Mouse (Mus musculus): ENCODE results near the gene Gm49661.
A peak's percentile ranks its signal among the peaks of the same experiment; 100 is the strongest.

Gene Gm49661

DNA sequence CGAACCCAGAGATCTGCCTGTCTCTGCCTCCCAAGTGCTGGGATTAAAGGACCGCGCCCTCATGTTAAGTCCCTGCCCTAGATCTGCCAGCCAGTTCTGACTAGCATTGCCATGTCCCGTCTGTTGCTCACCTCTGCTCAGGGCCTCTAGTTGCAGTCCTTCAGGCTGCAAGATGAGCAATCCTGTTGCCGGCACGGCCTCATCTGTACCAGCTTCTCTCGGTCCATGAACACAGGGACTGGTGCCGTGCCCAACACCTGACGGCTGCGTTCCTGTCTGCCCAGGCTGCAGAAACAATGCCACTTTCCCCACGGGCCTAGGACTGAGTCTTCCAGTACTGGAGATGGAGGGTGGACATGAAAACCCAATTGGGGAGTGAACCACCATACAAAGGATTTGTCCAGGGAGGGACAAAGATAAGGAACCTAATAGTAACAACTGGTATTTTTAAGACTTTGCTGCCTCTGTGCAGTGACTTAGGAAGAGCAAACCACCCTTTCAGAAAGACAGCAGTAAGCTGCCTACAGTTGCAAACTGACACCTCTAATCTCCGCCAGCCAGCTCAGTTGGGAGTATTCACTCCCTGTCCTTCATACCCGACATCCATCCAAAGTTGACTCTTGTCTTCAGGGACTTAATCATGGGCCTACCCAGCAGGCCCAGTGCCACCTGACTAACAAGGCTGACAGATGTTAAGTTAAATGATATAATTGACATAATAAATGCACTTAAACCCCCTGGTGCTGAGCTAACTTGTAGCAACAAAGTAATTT, 1.5 kb downstream of the Gm49661 start:
- no peak for DNase-seq (ENCODE audit: low read depth, low spot score)

DNA sequence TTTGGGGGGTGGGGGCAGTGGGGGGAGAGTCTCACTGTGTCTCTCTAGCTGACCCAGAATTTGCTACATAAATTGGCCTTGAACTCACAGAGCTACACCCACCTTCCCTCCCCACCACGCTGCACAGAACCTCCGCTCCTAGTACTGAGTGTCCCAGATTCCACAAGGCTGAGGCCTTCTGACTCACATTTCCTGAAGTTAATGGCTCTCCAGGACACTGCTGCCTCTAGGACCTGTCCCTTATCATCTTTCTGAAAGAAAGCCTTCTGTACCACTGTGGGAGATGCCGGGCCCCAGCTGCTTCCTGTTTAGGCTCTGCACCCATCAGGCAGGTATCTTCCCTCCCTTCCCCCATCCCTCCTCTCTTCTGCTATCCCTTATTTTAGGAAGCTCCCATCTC, 2.6 kb downstream of the Gm49661 start:
- no peak for DNase-seq (ENCODE audit: low read depth, low spot score)

- no peak for DNase-seq (ENCODE audit: low read depth, low spot score)
These were observed 3.4 kb downstream of the Gm49661 start for GRCm38 (mm10) chr8:84965731-84966291.

GRCm38 (mm10) chr8:84963952-84964351, 5.3 kb downstream of the Gm49661 start:
- DNase-seq (ENCODE audit: low read depth, low spot score), result no peak

DNA sequence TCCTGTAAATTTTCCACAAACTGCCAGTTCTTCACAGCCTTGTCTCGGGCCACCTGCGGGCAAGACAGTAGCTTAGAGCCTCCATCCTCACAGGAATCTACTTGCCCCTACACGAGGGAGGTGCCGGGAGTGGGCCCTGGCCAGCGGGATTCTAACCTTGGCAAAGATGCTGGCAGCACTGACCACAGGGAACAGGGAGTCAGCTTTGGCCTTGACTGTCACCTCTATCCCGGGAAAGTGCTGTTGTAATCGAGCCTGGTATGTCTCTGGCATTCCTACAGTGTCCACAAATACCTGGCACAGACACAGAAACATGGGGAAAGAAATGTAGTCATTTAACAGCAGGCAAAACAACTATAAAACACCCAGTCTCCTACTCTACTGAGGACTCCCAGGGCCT, 9.4 kb downstream of the Gm49661 start:
- DNase-seq (ENCODE audit: low read depth, low spot score), result no peak

DNA sequence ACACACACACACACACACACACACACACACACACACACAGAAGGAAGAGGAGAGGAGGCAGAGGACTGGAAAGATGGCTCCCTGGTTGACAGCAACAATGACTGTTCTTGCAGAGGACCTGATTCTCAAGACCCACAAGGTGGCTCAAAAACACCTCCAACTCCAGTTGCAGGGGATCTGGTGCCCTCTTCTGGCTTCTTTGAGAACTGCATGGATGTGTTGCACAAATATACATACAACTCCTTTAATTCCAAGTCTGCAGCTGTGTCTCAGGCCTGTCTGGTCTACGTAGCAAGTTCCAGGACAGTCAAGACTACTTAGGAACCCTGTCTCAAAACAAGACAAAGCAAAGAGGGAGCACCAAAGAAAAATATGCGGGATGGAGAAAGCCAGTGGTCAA, 12.5 kb downstream of the Gm49661 start:
- no peak for DNase-seq (ENCODE audit: low read depth, low spot score)

- DNase-seq (ENCODE audit: low read depth, low spot score), result no peak
These were observed 16.5 kb downstream of the Gm49661 start for GRCm38 (mm10) chr8:84952612-84953255.

GRCm38 (mm10) chr8:84949753-84950152, 19.5 kb downstream of the Gm49661 start:
- DNase-seq (ENCODE audit: low read depth, low spot score), result no peak

DNA sequence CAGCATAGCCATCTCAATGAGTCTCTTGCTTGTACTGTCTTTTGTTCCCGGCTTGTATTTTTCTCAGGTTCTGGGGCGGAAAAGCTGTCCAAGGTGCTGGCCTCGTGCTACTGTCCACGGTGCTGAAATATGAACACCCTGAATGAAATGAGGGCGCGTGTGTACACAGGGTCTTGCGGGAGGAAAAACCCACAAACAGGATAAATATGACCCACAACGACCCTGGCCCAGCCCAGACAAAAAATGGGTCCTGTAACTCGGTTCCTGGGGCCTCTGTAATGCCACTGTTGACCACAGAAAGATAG, 22.0 kb downstream of the Gm49661 start:
- no peak for DNase-seq (ENCODE audit: low read depth, low spot score)

- no peak for DNase-seq (ENCODE audit: low read depth, low spot score)
These were observed 22.5 kb downstream of the Gm49661 start, which contains the start of gene Rtbdn for GRCm38 (mm10) chr8:84946528-84947240. TSS of gene Rtbdn (plus strand) at chr8:84946991.

GRCm38 (mm10) chr8:84945633-84946527, 23.4 kb downstream of the Gm49661 start:
- peak; percentile 65 for DNase-seq (ENCODE audit: low read depth, low spot score)

DNA sequence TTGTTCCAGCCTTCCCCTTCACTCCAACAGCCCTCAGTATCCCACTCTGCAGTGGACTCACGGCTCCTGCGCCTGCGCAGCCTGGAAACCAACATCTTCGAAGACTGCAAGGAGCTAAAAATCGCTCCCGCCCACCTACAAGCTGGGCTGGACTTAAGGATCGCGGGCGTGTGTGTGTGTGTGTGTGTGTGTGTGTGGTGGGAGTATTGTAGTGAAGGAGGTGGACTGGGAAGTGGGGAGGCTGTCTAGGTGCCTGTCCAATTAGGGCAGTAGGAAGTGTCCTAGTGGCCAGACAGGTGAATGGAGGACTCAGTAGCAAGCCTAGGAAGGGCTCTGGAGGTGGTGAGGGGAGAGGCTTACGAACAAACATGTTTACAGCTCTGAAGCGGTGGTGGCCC, 24.0 kb downstream of the Gm49661 start:
- DNase-seq (ENCODE audit: low read depth, low spot score), result no peak

GRCm38 (mm10) chr8:84944478-84945160, 24.6 kb downstream of the Gm49661 start:
- DNase-seq (ENCODE audit: low read depth, low spot score), result peak; percentile 86

- no peak for DNase-seq (ENCODE audit: low read depth, low spot score)
These were observed 25.5 kb downstream of the Gm49661 start for GRCm38 (mm10) chr8:84943699-84944098.

DNA sequence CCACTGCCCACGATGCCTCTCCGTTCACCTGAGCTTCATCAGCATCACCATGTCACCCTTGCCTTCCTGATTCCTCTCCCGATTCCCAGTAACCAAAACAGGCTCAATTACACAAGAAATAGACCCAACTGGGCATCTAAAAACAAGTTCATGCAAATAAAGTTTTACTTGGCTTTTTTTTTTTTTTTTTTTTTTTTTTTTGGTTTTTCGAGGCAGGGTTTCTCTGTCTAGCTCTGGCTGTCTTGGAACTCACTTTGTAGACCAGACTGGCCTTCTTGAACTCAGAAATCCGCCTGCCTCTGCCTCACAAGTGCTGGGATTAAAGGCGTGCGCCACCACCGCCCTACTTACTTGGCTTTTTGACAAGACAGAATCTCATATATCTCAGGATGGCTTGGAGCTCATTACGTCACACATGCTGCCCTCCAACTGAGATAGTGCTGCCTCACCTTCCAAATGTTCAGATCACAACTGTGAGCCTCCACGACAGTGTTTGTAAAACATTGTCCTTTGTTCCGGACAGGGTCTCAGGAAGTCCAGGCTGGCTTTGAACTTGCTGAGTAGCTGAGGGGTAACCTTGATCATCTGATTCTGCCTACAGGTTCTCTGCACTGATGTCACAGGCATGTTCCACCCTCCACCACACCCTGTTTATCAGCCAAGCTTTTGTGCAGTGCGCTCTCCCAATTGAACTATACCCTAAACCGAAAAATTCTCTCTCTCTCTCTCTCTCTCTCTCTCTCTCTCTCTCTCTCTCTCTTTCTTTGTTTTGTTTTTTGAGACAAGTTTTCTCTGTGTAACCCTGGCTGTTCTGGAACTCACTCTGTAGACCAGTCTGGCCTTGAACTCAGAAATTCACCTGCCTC, 31.4 kb downstream of the Gm49661 start:
- DNase-seq (ENCODE audit: low read depth, low spot score), result no peak

DNA sequence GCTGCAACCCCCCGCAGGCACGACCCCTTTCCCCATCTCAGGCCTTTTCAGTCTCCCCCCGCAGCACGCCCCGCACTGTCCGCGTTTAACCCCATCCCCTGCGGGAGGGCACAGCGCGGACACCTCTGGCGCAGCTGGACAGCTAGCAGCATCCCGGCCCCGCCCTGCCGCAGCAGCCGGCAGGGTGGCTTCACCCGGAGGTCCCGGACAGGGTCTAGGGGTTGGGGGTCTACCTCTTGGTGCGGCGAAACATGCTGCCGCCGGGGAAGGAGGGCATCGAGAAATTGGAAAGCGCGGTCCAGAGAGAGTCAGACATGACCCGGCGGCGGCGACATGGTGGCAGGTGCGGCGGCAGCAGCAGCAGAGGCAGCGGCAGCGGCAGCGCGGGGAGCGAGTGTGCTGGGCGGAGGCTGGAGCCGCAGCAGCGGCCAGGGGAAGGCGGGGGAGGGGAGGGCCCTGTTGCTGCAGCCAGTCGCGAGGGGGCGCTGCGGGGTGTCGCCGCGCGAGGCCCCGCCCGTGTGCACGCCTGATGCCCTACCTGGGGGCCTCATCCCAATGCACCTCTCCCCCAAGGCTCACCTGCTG, 32.2 kb downstream of the Gm49661 start, which contains the start of gene Mast1:
Gene Mast1, minus strand, starts transcription at position 398 of the 585 bp plus-strand sequence.
- DNase-seq (ENCODE audit: low read depth, low spot score), result no peak

DNA sequence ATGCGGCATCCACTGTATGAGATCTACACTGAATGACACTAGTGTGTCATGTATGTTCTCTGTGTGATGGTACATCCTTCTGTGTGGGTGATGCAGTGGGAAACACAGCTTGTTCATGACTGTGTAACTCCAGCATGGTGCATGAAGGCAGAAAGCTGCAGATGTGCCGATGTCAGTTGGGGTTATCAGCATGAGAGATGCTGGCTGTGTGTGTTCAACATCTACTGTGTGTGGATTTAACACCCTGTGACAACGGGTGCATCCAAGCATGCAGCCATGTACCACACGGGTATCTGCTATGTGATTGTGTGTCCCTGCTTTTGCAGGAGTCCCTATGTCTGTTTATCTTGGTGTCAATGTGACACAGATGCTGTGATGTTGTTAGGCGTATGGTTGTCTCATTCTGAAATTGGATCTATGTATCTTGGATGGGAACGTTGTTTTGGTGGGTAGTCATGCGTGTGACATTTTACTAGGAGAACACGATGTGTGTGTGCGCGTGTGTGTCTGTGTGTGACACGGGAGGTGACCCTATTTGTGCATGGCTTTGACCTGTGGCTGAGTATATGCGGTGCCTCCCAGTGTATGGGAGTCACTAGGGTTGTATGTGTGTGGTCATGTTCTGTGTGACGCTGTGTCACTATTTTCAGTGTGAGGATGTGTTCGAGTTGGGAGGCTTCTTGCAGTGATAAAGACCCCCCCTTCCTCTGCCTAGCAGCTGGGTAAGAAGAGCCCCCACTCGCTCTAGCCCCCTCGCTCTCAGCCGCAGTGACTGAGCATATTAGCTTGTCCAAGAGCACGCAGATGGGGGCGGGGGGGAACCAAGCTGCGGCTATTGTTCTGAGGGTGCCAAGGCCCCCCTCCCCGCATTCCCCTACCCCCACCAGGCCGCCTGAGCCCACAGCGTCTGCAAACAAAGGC, 32.9 kb downstream of the Gm49661 start:
- DNase-seq (ENCODE audit: low read depth, low spot score), result no peak

DNA sequence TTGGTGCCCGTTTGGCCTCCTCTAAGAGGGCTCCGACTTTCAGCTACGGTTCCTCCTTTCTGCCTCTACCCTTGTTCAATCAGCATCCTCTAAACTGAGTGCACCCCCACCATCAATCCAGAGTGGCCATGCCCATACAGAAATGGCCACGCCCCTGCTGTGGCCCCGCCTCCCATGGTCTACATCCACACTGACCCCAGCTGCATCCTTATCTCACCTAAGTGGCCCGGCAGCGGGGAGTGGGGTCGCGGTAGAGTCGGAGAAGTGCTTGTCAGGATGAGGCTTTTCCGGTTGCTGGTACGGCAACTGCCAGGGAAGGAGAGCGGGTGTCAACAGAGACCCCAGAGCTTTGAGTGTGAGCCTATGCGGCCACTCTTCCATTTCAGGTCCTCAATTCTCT, 33.7 kb downstream of the Gm49661 start:
- no peak for DNase-seq (ENCODE audit: low read depth, low spot score)
